Mouse (Mus musculus): Measurements from ENCODE around the gene Wwc2. TPM values are rescaled to one million over a fixed set of nuclear protein-coding genes. Genes with fewer than 3 reads are reported as not detected.
A peak's percentile ranks its signal among the peaks of the same experiment; 100 is the strongest.

Gene Wwc2
- polyA plus RNA-seq, 1 experiment from 2014 or later, result 6.6 TPM

GRCm38 (mm10) chr8:47967045-47967920 is 23.4 kb downstream of the Wwc2 start:
- H3K27ac ChIP-seq (replicated peaks; ENCODE audit: low read depth, low read length), result no peak overlapping the region
- no peak for DNase-seq

GRCm38 (mm10) chr8:47962484-47962883 is 28.2 kb downstream of the Wwc2 start:
- H3K27me3 ChIP-seq (ENCODE audit: control insufficient read depth, insufficient read depth, low read length), result no peaks in the 10 kb centered on the region
- H3K36me3 ChIP-seq (ENCODE audit: control insufficient read depth, insufficient read depth, low read length), result no peaks in the 10 kb centered on the region
- H3K4me3 ChIP-seq (replicated peaks; ENCODE audit: low read depth, low read length), result no peak overlapping the region
- DNase-seq (no peak), ATAC-seq (ENCODE audit: low FRiP score, low TSS enrichment) (no peak)
- H3K27ac ChIP-seq (replicated peaks; ENCODE audit: low read depth, low read length), result no peak overlapping the region
- H3K9me3 ChIP-seq (ENCODE audit: control insufficient read depth, low read length), result no peaks in the 10 kb centered on the region
- peaks cover 10% of the 10 kb centered on the region for H3K4me1 ChIP-seq (ENCODE audit: control insufficient read depth, insufficient read depth, low read length)
- H3K9ac ChIP-seq (replicated peaks; ENCODE audit: low read length), result no peak overlapping the region
- no peak overlapping the region for H3K4me2 ChIP-seq (ENCODE audit: low read length)
- 66% methylated on average over 4 of the region's 4 CpGs for WGBS

More at GRCm38 (mm10) chr8:47967045-47967920, 23.4 kb downstream of the Wwc2 start:
- Histone ChIP-seq H3K9me3 (ENCODE audit: control insufficient read depth, low read length) (no peaks in the 10 kb centered on the region), H3K27me3 (ENCODE audit: control insufficient read depth, insufficient read depth, low read length) (no peaks in the 10 kb centered on the region), H3K9ac (replicated peaks; ENCODE audit: low read length) (no peak overlapping the region), H3K4me2 (ENCODE audit: low read length) (no peak overlapping the region), H3K4me1 (ENCODE audit: control insufficient read depth, insufficient read depth, low read length) (peaks cover 7% of the 10 kb centered on the region), H3K36me3 (ENCODE audit: control insufficient read depth, insufficient read depth, low read length) (no peaks in the 10 kb centered on the region), H3K4me3 (replicated peaks; ENCODE audit: low read depth, low read length) (no peak overlapping the region)
- no peak for ATAC-seq (ENCODE audit: low FRiP score, low TSS enrichment)
- 80% methylated on average over 20 of the region's 20 CpGs for WGBS

- peak; percentile 64 for DNase-seq
- Histone ChIP-seq H3K4me3 (replicated peaks; ENCODE audit: low read depth, low read length) (no peak overlapping the region), H3K27ac (replicated peaks; ENCODE audit: low read depth, low read length) (no peak overlapping the region), H3K9ac (replicated peaks; ENCODE audit: low read length) (no peak overlapping the region), H3K27me3 (ENCODE audit: control insufficient read depth, insufficient read depth, low read length) (no peaks in the 10 kb centered on the region), H3K9me3 (ENCODE audit: control insufficient read depth, low read length) (no peaks in the 10 kb centered on the region), H3K36me3 (ENCODE audit: control insufficient read depth, insufficient read depth, low read length) (no peaks in the 10 kb centered on the region), H3K4me2 (ENCODE audit: low read length) (no peak overlapping the region), H3K4me1 (ENCODE audit: control insufficient read depth, insufficient read depth, low read length) (peaks cover 10% of the 10 kb centered on the region)
- no peak for ATAC-seq (ENCODE audit: low FRiP score, low TSS enrichment)
- WGBS, result 69% methylated on average over 6 of the region's 6 CpGs
Measured at GRCm38 (mm10) chr8:47962005-47962404, 28.7 kb downstream of the Wwc2 start.

- H3K4me1 ChIP-seq (ENCODE audit: control insufficient read depth, insufficient read depth, low read length), result peaks cover 6% of the 10 kb centered on the region
- no peak overlapping the region for H3K4me2 ChIP-seq (ENCODE audit: low read length)
- H3K9ac ChIP-seq (replicated peaks; ENCODE audit: low read length), result no peak overlapping the region
- H3K9me3 ChIP-seq (ENCODE audit: control insufficient read depth, low read length), result no peaks in the 10 kb centered on the region
- no peak overlapping the region for H3K4me3 ChIP-seq (replicated peaks; ENCODE audit: low read depth, low read length)
- WGBS, result 97% methylated on average over 4 of the region's 4 CpGs
- no peaks in the 10 kb centered on the region for H3K36me3 ChIP-seq (ENCODE audit: control insufficient read depth, insufficient read depth, low read length)
- no peak for DNase-seq
- H3K27me3 ChIP-seq (ENCODE audit: control insufficient read depth, insufficient read depth, low read length), result no peaks in the 10 kb centered on the region
- H3K27ac ChIP-seq (replicated peaks; ENCODE audit: low read depth, low read length), result no peak overlapping the region
- ATAC-seq (ENCODE audit: low FRiP score, low TSS enrichment), result no peak
Measured at GRCm38 (mm10) chr8:47957560-47957959, 33.2 kb downstream of the Wwc2 start.

- WGBS, result 85% methylated on average over 7 of the region's 7 CpGs
- no peaks in the 10 kb centered on the region for H3K4me1 ChIP-seq (ENCODE audit: control insufficient read depth, insufficient read depth, low read length)
- no peak for ATAC-seq (ENCODE audit: low FRiP score, low TSS enrichment)
- H3K4me2 ChIP-seq (ENCODE audit: low read length), result no peak overlapping the region
- H3K9ac ChIP-seq (replicated peaks; ENCODE audit: low read length), result no peak overlapping the region
- no peak overlapping the region for H3K27ac ChIP-seq (replicated peaks; ENCODE audit: low read depth, low read length)
- no peak overlapping the region for H3K4me3 ChIP-seq (replicated peaks; ENCODE audit: low read depth, low read length)
- DNase-seq, result no peak
- H3K9me3 ChIP-seq (ENCODE audit: control insufficient read depth, low read length), result no peaks in the 10 kb centered on the region
- H3K27me3 ChIP-seq (ENCODE audit: control insufficient read depth, insufficient read depth, low read length), result no peaks in the 10 kb centered on the region
- H3K36me3 ChIP-seq (ENCODE audit: control insufficient read depth, insufficient read depth, low read length), result no peaks in the 10 kb centered on the region
Measured at GRCm38 (mm10) chr8:47951380-47951932, 39.3 kb downstream of the Wwc2 start.

DNA sequence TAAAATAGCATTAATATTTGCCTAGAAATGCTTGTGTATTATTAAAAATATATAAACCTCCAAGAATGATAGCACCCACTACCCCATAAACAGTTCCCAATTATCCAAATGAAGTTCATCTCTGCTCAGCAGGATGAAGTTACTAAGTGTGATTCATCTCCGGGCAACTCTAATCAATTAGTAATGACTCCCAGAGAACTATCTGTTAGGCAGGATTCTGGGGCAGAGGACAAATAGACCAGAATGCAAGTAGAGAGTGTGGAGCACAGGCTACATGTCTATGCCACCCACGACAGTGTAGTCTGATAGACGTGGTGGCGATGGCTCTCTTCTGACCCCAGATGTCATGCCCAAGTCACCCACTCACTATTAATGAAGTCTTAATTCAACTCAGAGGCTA is 41.9 kb downstream of the Wwc2 start:
- ATAC-seq (ENCODE audit: low FRiP score, low TSS enrichment) (no peak), DNase-seq (no peak)
- H3K4me1 ChIP-seq (ENCODE audit: control insufficient read depth, insufficient read depth, low read length), result no peaks in the 10 kb centered on the region
- no peak overlapping the region for H3K4me3 ChIP-seq (replicated peaks; ENCODE audit: low read depth, low read length)
- H3K27me3 ChIP-seq (ENCODE audit: control insufficient read depth, insufficient read depth, low read length), result no peaks in the 10 kb centered on the region
- H3K9me3 ChIP-seq (ENCODE audit: control insufficient read depth, low read length), result no peaks in the 10 kb centered on the region
- H3K27ac ChIP-seq (replicated peaks; ENCODE audit: low read depth, low read length), result no peak overlapping the region
- no peak overlapping the region for H3K4me2 ChIP-seq (ENCODE audit: low read length)
- no peak overlapping the region for H3K9ac ChIP-seq (replicated peaks; ENCODE audit: low read length)
- H3K36me3 ChIP-seq (ENCODE audit: control insufficient read depth, insufficient read depth, low read length), result no peaks in the 10 kb centered on the region
- WGBS, result 79% methylated on average over 4 of the region's 4 CpGs

- Histone ChIP-seq H3K36me3 (ENCODE audit: control insufficient read depth, insufficient read depth, low read length) (no peaks in the 10 kb centered on the region), H3K27me3 (ENCODE audit: control insufficient read depth, insufficient read depth, low read length) (no peaks in the 10 kb centered on the region), H3K4me1 (ENCODE audit: control insufficient read depth, insufficient read depth, low read length) (no peaks in the 10 kb centered on the region), H3K4me3 (replicated peaks; ENCODE audit: low read depth, low read length) (no peak overlapping the region), H3K9ac (replicated peaks; ENCODE audit: low read length) (no peak overlapping the region), H3K9me3 (ENCODE audit: control insufficient read depth, low read length) (no peaks in the 10 kb centered on the region), H3K4me2 (ENCODE audit: low read length) (no peak overlapping the region), H3K27ac (replicated peaks; ENCODE audit: low read depth, low read length) (0 out of 2 replicates have a peak overlapping the region, but pooled peaks have one; percentile 13)
- ATAC-seq (ENCODE audit: low FRiP score, low TSS enrichment) (no peak), DNase-seq (no peak)
- 70% methylated on average over 19 of the region's 19 CpGs for WGBS
Measured at GRCm38 (mm10) chr8:47947672-47948618, 42.8 kb downstream of the Wwc2 start.

DNA sequence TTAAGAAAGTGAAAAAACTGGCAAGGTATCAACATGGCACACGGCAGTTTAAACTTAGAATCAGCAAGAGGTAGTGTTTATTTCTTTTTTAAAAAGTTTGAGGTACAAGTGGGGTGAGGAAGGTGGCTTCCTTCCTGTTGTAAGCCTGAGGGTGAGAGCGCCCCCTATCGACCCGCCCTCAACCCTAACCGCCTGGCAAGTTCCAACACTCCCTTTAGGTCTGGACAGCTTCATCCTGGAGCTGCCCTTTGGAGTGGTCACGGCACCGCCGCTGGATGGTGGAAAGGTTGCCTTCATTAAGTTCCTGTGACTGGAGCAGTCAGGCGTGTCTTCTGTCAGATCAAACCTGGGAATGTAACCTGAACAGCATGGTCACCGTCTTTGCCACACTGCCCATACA is 47.7 kb downstream of the Wwc2 start:
- no peak for DNase-seq
- no peaks in the 10 kb centered on the region for H3K9me3 ChIP-seq (ENCODE audit: control insufficient read depth, low read length)
- no peaks in the 10 kb centered on the region for H3K27me3 ChIP-seq (ENCODE audit: control insufficient read depth, insufficient read depth, low read length)
- H3K4me3 ChIP-seq (replicated peaks; ENCODE audit: low read depth, low read length), result no peak overlapping the region
- no peak overlapping the region for H3K27ac ChIP-seq (replicated peaks; ENCODE audit: low read depth, low read length)
- 62% methylated on average over 10 of the region's 10 CpGs for WGBS
- H3K4me2 ChIP-seq (ENCODE audit: low read length), result no peak overlapping the region
- ATAC-seq (ENCODE audit: low FRiP score, low TSS enrichment), result no peak
- H3K4me1 ChIP-seq (ENCODE audit: control insufficient read depth, insufficient read depth, low read length), result no peaks in the 10 kb centered on the region
- no peaks in the 10 kb centered on the region for H3K36me3 ChIP-seq (ENCODE audit: control insufficient read depth, insufficient read depth, low read length)
- no peak overlapping the region for H3K9ac ChIP-seq (replicated peaks; ENCODE audit: low read length)

Measured in midbrain, embryonic 14.5 days (tissue).